Mouse (Mus musculus): ENCODE results near the gene Zfp235.
A peak's percentile ranks its signal among the peaks of the same experiment; 100 is the strongest.

The Zfp235 gene

GRCm38 (mm10) chr7:24133996-24134828 lies at the start of gene Zfp235:
Gene Zfp235 (plus strand): TSS chr7:24134169.
- peak; percentile 80 for DNase-seq (ENCODE audit: low read depth, low spot score)

GRCm38 (mm10) chr7:24086871-24087270 lies 47.1 kb upstream of the Zfp235 start:
- DNase-seq (ENCODE audit: low read depth, low spot score), result peak; percentile 64

DNA sequence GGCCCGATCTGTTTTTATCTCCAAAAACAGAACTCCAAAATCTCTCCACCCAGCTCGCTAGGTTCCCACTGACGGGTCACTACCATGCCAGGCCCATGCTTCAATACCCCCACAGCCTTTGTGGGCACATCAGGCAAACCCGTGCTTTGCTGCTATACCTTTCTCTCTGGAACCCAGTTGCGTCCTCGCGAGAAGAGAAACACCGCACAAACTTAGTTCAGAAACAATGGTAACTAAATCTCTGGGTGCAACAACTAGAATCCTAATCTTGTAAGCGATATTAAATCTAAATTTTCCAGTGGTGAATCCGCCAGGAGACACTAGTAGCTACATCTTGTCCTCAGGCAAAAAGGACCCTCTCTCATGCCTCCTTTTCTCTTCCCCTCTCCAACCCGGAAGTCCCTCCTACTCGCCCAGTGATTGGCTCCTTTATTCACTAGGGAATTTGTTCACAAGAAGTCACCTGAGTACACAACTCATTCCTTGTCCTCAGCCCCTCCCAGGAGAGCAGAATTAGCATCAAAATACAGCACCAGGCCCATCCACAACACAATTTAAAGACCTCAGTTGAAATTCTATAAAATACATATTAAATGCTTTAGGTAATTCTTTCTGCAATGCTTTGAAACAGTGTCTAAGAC lies 46.4 kb upstream of the Zfp235 start:
- peak; percentile 83 for DNase-seq (ENCODE audit: low read depth, low spot score)

GRCm38 (mm10) chr7:24104403-24104802 lies 29.6 kb upstream of the Zfp235 start:
- no peak for DNase-seq (ENCODE audit: low read depth, low spot score)

GRCm38 (mm10) chr7:24105144-24105703 lies 28.7 kb upstream of the Zfp235 start:
- no peak for DNase-seq (ENCODE audit: low read depth, low spot score)

GRCm38 (mm10) chr7:24110839-24111238 lies 23.1 kb upstream of the Zfp235 start:
- no peak for DNase-seq (ENCODE audit: low read depth, low spot score)

DNA sequence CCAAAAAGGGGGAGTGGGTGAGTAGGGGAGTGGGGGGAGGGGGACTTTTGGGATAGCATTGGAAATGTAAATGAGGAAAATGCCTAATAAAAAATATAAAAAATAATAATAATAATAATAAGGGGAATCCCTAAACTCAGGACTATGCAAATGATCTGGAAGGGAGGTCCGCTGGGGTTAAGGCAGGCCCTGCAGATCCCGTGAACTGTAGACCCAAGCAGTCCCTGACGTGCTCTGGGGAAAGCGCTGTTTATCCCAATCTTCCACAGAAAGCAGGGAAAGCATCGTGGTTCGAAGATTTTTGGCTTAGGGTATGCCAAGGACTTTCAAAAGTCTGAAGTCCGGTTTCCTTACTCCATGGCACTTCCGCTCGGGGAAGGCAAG lies 22.2 kb upstream of the Zfp235 start:
- DNase-seq (ENCODE audit: low read depth, low spot score), result no peak

- DNase-seq (ENCODE audit: low read depth, low spot score), result peak; percentile 91
These were observed 21.7 kb upstream of the Zfp235 start, which contains the start of gene Zfp112 for GRCm38 (mm10) chr7:24112156-24112856. Gene Zfp112 (plus strand): TSS chr7:24112314.

GRCm38 (mm10) chr7:24113001-24113400 lies 21.0 kb upstream of the Zfp235 start:
- peak; percentile 73 for DNase-seq (ENCODE audit: low read depth, low spot score)

- no peak for DNase-seq (ENCODE audit: low read depth, low spot score)
These were observed 17.3 kb upstream of the Zfp235 start for GRCm38 (mm10) chr7:24116655-24117054.

GRCm38 (mm10) chr7:24133425-24133995 lies 459 bp upstream of the Zfp235 start:
- DNase-seq (ENCODE audit: low read depth, low spot score), result no peak

- no peak for DNase-seq (ENCODE audit: low read depth, low spot score)
These were observed 8.6 kb downstream of the Zfp235 start for GRCm38 (mm10) chr7:24142566-24142965.

DNA sequence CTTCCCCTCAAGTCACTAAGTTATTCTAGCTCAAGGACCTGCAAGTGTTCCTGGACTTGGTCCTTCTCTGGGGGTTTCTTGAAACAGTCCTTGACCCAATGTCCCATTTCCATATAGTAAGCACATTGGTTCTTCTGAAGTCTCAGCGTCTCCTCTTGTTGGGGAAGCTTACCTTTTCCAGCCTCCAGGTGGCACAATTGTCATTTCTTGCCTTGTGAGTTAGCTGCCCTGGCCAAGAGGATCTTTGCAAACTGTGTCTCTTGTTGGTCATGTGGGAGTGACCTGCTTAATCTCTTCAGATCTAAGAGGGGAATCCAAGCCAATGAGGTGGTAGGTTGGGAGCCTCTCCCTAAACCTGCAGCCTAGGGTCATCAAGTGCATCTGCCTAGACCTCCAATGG lies 19.3 kb downstream of the Zfp235 start:
- peak; percentile 65 for DNase-seq (ENCODE audit: low read depth, low spot score)

DNA sequence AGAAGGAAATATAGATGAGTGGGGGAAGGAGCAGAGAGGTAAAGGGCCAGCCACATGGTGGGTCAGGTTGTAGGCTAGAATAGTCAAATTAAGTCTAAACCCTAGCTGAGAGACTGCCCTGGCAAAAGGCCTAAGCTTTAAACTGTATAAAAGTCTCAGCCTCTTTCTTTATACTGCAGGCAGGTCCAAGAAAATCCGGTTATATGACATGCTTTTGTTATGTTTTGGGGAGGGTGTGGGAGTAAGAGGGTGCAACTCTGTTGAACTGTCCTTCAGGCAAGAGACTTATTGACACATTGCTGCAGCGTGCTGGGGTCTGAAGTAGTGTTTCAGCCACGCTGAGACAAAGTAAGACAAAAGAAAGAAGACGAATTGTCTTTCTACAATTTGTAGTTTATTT lies 38.2 kb downstream of the Zfp235 start:
- no peak for DNase-seq (ENCODE audit: low read depth, low spot score)

DNA sequence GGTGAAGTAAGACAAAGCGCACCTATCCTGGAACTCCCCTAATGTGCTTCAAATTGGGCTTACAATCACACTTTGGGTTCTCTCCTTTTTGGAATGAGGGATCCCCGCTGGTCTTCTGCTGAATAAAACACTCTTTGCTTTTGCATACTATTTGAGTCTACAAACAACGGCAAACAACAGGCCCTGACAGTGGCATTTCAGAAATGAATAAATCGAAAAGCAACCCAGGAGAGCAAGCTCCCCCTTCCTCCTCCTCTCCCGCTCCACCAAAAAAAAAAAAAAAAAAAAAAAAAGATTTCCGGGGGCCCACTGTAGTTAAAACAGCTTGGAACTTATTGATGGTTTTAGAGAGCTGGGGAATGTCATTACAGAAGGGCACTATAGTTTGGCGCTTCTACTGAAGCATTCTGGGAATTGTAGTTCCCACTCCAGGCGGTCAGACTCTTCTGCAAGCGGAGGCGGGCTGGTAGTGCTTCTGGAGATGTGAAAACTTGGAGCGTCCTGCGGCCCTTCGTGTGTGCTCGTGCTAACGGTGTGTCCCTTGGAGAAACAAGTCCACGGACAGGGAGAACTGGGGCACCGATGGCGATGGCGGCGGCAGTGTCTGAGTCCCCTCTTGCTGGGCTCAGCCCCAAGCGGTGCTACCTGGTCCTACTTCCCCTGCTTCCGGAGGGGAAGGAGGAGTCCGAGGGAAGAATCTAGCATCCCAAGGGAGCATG lies 40.8 kb downstream of the Zfp235 start, which contains the start of gene Zfp114:
TSS of gene Zfp114 (plus strand) at position 443 of the 719 bp plus-strand sequence.
- peak; percentile 91 for DNase-seq (ENCODE audit: low read depth, low spot score)

GRCm38 (mm10) chr7:24175337-24175711 lies 41.4 kb downstream of the Zfp235 start:
- DNase-seq (ENCODE audit: low read depth, low spot score), result no peak

GRCm38 (mm10) chr7:24187611-24188010 lies 53.6 kb downstream of the Zfp235 start:
- no peak for DNase-seq (ENCODE audit: low read depth, low spot score)

GRCm38 (mm10) chr7:24188901-24189570 lies 55.1 kb downstream of the Zfp235 start:
- DNase-seq (ENCODE audit: low read depth, low spot score), result no peak

DNA sequence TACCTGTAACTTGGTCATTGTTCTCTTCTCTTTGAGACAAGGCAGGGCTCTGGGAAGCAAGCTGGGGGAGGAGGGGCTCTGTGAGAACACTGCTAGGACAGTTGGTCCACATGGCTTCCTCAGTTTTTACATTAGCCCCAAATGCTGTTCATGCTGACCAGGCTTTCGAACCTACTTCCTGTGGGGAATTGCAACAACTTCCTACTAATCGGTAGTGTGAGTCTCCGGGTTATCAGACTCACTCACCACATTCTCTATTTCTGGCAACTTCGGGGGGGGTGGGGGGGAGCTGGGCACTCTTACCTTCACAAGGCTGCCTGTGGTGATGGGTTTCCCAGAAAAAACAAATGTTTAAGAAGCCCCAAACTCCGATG lies 55.6 kb downstream of the Zfp235 start:
- no peak for DNase-seq (ENCODE audit: low read depth, low spot score)

GRCm38 (mm10) chr7:24191361-24191760 lies 57.4 kb downstream of the Zfp235 start:
- DNase-seq (ENCODE audit: low read depth, low spot score), result peak; percentile 31
